Mouse (Mus musculus) cerebellum, adult 11 months (tissue): ENCODE data around the gene Tpcn2.

Source experiments
- DNase-seq: peaks from one replicate; pipeline ENCODE4 v3.0.0; 2022

Tpcn2 gene

DNA sequence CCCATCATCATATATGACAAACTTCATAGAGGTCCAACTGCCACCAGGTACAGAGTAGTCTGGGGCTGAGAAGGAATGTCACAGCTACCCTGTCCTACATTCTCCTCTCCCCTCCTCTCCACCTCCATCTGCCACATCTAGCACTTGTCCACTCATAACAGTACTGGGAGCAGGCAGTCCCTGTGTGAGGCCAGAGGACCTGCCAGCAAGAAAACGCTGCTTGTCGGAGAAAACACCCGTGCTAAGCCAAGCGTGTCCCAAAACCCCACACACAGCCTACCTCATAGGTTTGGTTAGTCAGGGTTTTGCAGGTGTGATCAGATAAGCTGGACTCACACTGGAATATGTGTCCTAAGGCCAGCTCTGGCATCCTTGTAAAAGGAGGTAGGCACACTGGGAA, 42.9 kb downstream of the Tpcn2 start:
- peak; percentile 62 for DNase-seq

DNA sequence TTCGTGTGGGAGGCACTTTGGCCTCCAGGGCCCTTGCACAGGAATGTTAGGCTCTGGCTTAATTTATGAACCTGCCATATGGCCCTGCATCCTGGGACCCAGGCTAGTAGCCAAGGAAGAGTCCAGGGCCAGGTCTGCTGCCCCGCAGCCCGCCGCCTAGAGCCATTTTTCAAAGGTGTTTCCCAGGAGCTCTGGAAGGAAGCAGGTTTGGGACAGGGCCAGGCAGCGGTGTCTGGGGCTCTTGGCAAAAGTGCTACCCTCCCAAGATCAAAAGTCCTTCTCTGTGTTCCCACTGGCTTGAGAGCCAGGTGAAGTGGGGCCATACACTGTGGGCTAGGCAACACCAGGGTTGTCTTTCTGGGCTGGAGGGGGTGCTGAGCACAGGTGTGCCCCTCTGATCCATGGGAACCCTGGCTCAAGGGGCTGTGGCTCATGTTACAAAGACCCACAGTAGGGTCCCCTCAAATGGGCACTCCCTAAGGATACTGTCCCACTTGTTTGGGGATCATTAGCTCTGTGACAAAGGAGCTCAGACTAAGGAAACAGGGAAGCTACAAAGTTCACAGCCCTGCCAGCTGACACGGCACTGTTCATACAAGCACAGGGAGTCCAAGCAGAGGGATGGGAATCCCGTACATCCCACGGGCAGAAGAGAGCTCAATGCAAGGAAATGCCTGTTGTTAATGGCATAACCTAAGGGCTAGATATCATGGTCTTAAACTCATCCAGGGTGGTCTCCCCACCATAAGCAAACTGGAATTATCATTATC, 43.9 kb downstream of the Tpcn2 start:
- DNase-seq, result peak; percentile 72

DNA sequence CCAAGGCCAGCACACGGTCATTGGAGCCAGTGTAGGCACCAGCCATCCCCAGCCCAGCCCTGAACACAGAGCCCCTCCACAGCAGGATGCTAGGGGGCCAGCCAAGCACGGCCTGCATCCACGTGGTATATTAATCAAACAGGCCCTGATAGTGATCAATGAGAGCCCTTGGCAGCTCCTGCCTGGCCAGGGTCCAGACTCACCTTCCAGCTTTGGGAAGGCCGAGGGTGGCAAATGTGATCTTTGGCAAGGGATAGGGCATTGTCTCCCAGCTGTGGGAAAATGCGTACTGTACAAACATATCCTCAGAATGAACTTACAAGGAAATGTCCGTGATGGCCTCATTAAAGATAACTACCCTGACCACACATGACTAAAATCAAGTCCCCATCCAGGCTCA, 44.7 kb downstream of the Tpcn2 start:
- DNase-seq, result peak; percentile 36

DNA sequence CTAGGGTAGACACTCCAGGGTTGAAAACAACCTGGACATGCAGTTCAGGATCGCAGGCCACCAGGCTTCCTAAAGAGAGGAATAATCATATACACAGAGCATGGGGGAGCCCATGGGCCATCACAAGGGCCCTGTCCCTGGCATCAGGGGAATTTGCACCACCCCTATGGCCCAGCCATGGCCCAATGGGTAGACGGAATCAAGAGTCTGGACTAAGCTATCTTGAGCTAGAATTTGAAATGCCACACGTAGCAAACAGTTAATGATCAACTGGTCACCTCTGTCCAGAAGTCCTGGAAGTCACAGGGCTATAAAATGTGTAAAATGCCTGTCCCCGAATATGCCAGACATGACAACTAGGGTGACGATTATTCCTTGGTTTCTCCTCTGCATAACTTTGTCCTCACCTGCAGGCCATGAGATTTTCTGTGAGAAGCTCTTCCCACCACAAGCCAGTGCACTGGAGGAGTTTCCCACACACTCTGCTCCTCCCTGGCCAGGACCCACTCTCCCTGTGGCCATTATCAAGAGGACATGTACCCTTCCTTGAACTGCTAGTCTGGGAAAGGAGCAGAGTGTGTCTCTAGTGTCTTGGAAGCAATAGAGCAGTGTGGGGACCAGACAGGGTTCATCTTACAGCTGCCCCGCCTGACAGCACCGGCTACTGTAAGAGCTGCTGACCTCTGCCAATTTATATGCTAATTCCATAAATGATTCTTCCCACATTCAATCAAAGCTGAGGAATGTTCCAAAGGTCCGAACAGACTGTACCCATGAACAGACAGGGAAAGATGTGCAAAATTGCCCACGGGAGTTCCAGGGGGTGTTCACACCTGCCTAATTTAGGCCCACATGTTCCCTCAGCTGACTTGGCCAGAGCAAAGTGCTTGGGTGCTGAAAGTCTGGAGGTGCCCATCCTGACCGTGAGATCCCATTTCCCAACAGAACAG, 48.7 kb downstream of the Tpcn2 start:
- no peak for DNase-seq

DNA sequence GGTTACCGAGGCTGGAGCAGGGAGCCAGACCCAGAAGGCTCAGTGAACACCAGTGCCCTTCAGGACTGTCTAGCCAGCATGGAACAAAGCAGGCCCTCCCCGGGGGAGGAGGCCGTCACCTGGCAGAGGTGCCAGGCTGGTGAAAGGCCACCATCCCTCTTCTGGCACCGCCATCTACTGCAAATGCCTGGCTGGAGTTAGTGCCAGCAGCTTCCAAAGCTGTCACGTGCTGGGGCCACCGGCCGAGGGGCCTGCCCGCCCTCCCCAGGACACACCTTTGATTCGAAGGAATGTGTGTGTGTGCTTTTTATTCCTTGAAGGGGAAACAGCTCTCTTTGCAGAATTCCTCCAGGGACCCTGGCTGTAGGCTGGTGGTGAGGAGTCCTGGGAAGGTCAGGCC, 52.2 kb downstream of the Tpcn2 start:
- DNase-seq, result peak; percentile 33

DNA sequence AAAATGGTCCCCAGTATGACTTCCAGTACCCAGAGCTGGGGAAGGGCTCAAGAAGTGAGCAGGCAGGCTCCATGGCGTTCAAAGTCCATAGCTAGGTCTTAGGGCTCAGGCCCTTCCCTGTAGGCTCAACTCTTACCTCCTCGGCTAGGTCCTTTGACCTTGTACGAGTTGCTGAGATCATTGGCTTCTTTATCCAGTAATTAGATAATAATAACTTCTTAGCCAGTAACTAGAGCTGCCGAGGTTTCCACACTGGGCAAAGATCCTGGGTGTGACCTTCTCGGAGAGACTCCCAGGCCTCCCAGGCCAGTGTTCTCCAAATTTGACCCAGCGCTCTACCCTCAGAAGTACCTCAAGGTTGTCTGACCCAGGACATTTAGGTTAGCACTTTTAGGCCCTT, 57.2 kb downstream of the Tpcn2 start:
- DNase-seq, result no peak

DNA sequence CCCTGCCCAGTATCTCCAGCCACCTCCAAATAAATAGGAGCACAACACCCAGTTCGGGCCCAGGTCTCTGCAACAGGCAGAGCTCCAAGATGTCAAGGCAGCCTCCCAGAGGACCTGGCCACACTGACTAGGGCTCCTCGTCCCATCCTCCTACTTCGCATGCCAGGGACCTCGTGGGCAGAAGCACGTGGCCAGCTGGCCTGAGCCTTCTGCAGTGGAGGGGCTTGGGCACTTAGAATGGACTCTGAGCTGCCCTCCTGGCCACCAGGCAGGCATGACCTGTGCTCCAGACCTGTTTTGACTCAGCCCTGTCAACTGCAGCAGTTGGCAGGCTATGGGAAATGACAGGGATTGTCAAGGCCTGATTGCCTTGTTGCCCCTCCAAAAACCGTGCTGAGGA, 58.2 kb downstream of the Tpcn2 start:
- no peak for DNase-seq

DNA sequence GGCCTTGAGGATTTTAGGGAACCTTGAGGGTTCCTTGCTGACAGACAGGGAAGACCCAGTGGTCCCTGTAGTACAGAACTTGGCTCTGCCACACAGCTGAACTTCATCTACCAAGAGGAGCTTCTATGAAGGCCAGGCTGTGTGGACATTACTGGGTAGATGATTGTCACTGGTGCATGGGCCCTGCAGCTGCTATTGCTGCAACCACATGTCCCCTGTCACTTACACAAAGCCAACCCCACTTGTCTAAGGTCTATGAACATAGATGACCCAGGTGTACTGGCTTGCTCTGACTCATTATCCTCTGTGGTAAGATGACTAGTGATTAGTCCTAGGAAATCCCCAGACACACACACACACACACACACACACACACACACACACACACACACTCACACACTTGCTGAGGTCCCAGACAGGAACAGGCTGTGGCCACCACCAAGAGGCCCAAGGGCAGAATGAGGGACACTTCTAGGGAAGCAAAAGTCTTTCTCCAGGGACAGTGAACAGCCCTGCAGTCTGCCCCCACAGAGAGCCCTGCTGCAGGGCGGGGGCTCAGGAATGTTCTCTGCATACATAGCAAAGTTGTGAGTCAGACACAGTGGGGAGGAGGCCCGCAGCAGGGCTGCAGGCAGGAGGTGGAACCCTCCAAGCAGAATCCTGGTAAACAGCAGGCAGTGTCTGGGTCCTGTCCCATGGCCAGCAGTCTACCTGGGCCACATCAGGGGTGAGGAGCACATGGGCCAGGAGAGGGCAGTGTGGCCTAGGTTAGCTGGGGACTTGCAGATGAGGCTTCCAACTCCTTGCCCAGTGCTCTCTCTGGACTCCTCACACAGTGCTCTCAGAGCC, 61.7 kb downstream of the Tpcn2 start:
- DNase-seq, result peak; percentile 44

DNA sequence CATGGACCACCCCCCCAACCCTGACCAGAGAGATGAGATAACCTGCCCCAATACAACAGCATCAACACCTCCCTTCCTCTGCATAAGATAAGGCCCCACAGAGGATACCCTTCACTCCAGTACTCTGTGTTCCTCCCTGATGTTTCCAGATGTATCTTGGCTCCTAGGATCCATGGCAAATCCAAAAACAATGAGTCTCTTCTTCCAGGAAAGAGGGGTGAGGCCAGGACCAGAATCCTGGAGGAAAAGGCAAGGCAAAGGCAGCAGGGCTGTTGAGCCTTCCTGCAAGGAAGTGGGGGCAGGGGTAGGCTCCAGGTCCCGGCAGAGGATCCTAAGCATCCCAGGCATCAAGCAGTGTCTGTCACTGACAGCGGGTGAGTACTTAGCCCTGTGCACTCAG, 62.5 kb downstream of the Tpcn2 start:
- no peak for DNase-seq

DNA sequence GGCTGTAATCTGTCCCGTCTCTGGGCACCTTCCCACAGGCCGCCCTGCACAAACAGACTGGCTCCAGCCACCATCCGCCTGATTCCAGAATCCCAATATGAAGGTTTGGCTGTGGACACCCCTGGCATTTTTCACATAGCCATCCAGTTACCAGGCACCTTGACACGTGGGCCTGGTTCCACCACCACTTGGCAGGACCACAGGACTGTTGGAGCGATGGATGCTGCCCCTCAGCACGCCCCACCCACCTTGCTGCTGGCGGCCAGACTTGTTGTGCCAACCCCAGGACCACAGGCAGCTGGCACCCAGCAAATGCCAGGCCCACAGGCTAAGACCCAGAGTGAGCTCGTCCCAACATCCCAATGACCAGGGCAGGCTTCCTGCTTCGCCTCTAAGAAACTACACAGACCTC, 64.4 kb downstream of the Tpcn2 start:
- DNase-seq, result no peak

DNA sequence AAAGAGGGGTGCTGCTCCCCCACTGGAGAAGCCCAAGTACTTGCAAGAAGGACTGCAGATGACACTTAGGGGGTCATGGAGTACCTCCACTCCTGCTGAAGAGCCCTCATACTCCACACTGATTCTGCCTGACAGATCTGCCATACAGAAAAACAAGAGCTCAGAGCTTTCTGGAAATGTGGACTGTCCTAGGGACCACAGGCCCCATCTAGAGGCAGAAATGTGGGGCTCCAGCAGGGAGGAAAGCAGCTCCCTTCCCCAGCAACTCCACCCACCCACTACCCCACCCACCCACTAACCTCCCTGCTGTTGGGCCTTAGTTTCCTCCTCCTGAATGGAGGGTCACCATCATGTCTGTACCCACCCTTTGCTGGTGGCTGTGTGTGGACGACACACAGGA, 67.2 kb downstream of the Tpcn2 start:
- no peak for DNase-seq

DNA sequence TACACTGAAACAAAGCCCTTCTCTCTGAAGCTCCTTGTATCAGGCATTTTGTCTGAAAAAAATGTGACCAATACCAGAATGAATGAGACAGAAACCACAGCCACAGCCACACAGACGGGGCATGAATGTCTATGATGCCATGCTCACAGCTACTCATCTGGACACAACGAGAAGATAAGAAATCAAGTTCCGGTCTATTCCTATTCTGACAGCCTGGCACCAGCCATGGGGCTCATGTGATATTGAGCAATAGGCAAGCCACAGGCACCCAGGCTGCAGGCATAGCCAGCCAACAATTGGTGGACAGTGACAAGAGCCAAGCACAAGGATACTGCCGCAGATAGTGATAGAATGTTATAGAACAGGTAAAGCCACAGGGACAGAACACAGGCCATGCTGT, 68.3 kb downstream of the Tpcn2 start:
- DNase-seq, result no peak

DNA sequence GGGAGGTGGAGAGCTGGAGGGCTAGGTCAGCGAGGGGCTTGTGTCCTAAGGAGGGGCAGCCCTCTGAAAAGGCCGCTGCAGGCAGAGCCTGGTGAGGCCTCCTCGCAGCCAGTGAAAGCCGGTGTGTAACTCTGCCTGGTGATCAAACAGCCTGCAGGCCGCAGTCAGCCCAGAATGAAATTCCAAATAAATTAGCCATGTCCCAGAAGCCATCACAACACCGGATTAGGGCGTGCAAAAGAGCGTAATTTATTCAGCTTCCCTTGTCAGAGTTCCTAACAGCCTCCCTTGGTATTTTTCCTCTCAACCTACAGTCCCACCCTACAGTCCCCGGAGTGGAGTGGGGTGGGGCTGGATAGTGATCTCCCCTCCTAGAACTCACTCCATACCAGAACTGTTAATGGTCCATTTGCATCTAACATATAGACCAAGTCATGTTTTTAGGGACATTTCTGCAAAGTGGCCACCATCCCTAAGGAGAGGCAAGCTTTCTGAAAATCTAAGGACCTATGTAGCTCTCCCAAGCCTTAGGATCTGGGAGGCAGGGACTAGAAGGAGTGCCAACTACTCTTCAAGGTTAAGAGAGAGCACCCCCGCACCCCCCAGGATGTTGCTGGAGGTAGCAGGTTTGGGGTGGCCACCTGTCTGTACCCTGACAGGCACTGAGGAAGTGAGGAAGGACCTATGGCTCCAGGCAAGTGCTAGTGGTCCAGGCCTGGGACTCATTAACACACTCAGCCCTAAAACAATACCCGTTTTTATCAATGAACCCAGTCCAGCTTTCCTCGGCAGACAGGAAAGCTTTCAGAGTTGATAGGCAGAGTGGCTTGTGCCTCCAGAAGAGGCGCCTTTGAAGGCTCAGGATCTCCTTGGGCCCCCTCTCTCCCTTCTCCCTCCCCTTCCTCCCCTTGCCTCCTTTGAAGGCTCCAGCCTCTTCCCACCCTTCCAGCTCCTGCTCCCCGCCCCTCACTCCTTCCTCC, 71.8 kb downstream of the Tpcn2 start:
- no peak for DNase-seq

DNA sequence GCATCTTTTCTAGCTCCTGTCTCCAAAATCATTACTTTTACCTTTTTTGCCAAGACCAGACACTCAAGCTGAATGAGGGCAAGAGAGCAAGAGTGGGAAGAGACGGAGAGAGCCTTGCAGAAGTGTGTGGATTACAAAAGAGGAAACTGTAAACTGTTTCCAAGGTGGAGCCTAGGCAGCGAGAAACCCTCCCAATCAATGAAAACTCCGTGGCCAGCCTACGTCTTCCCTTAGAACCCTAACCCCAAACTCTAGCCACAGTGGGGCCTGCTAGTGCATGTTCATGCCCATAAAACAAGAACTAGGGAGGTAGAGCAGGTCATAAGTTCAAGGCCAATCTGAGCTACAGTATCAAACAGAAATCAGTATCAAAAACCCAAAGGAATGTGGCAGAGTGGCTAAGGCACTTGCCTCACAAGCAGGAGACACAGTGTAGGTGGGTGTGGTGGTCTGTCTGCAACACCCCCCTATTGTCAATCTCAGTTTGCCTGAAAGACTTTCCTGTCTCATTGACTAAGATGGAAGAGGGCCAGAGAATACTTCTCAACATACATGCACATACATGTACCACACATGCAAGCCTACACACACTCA, 73.2 kb downstream of the Tpcn2 start:
- DNase-seq, result no peak

DNA sequence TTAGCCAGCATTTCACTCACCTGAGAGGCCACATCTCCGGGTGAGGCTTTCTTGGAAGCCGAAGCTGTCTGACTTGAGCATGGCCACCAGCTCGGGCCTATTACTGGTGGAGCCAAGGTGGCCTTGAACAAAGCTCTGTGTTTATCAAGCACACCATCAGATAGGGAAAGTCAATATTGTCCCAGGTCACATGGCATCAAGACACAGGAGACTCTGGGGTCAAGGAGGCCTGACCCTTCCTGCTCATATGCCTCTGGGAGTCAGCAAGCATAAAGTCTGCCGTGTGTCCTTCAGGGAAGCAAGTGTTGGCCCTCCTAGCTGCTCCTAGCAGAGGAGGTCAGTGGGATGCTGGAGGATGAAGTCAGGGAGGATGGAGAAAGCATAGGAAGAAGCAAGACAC, 75.8 kb downstream of the Tpcn2 start, which contains the start of gene 1810010D01Rik:
TSS of gene 1810010D01Rik (minus strand) at position 114 of the 400 bp plus-strand sequence.
- no peak for DNase-seq

DNA sequence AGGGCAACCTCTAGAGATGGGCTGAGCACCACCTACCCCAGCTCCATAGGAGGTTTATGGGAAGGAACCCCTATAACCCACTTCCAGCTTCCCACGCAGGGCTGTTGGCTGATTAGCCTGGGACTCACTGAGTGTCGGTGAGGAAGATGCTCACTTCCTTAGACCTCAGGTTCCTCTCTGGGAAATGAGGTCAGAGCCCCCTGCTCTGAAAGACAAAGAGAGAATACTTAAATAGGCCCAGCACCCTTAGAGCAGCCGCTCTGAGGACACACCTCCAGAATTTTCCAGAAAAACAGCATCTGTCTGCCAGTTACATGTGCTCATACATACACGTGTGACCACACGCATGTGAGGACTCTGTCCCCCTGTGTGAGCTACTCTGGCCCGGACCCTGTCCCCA, 77.0 kb downstream of the Tpcn2 start:
- DNase-seq, result no peak

DNA sequence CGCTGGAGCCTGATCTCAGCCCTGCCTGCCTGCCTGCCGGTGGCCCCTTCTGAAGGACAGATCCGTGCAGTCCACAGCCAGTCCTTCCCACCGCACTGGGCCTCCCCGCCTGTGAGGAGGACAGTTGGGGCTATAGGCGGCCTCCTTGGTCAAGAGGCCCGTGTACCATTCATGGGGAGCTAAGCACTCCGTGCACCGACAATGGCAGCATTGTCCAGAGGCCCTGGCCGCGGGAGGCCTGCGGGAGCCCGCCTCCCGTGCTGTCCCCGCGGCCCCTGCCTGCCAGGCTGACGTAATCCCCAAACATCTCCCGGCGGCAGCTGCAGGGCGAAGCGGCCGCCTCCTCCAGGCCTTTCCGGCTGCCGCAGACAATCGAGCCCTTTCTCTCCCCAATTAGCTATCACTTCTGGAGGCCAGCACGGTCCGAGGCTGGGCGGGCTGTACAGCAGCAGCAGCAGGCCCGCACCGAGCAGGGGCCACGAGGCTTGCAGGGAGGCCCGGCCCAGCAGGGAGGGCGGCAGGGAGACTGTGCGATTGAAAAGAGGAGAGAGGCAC, 77.7 kb downstream of the Tpcn2 start:
- peak; percentile 53 for DNase-seq

DNA sequence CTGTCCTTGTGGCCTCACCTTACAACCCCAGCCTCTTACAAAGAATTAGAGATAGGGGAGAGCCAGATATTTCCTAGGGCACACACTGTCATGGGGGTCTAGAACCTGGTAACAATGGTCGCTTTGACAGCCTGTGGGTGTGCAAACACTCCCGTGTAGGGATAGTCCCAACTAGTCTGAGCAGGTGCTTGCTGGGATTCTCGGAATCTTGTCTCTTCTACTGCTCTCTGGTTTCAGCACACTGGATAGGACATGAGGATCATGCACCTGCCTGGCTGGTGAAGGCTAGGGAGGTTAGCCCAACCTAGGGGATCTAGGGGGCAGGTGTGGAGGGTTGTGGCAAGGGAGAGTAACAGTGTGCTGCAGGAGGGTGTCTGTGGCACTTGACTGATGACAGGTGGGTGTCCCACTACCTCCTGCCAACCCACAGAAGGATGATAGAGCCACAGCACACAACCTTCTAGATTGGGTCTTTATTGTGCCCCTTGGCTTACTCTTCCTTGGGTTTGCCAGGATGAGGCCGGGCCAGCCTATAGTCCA, 78.4 kb downstream of the Tpcn2 start:
- DNase-seq, result no peak

DNA sequence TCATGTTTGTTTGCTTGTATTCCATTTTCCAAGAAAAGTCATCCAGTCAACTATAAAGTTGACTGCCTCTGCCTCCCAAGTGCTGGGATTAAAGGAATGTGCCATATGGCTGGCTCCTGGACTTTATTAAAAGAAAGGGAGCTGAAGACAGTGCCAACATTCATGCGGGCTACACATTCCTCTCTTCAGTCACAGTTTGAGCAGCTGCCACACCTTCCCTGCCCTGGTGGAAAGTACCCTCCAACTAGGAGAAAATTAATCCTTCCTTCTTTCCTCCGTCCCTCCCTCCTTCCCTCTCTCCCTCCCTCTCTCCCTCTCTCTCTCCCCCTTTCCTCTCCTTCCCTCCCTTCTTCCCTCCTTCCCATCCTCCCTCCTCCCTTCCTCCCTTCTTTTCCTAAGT, 84.1 kb downstream of the Tpcn2 start:
- DNase-seq, result no peak

DNA sequence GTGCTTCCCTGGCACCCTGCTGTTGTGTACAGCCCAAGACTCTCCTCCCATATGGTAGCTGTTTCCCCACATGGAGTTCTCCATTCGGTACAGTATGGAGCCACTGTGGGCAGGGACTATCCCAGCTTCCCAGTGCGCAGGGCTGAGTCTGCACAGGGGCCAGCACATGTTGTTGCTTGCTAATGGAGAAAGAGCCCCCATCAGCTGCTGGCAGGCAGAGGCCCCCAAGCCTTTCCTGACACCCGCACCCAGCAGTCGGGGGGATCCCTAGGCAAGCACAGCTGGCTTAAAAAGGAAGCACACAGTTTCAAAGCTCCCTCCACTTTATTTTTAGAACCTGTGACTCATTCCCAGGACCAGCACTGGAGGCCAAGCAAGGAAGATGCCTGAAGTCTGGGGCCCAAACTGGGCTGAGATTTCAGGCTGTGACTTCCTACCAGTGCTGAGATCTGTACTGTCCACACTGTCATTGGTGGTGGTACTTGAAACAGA, 85.5 kb downstream of the Tpcn2 start:
- DNase-seq, result no peak

DNA sequence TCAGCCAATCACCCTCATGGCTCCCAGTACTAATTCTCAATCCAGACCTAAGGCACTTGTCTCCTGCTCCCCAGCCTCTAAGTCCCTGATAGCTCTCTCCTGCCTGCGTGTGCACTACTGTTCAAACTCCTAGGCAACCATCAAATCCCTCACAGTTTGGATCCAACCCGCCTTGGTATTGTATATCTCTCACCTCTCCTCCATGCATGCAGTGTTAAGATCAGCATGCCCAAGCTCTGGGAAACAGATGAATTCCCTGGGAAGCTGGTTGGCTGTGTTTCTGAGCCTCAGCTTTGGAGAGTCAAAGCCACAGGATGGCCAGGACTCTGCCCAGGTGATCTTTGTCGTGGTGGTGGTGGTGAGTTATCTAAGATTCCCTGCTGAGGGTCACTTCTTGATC, 86.1 kb downstream of the Tpcn2 start:
- DNase-seq, result no peak
